Mouse (Mus musculus): ENCODE measurements at regions not wholly inside any gene's neighbourhood (a gene's known extent, or its start where the extent isn't known, plus 50 kb on each side); places are given as distances from the start of the nearest gene placed in this dataset.

- no peak for DNase-seq (ENCODE audit: low spot score in 2 of 2)
Measured at GRCm38 (mm10) chr17:14764796-14765195, 70.8 kb upstream of the Thbs2 start.

DNA sequence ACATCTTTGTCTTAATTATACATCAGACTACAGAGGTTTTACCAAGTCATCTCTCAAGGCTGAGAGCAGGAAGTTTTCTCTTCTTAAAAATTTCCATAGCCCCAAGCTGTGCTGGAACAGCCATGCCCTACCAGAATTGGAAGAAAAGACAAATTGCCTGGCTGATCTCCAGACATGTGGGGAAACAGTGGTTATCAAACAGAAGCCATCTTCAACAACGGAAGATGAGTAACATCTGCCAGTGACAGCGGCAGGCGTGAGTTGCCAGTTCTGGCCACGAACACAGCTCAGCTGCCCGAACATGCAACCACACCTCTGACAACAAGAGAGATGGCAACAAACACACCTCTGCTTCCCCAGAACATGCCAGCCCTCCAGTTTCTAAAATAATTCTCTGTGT, 59.1 kb upstream of the Thbs2 start:
- no peak for DNase-seq (ENCODE audit: low spot score in 2 of 2)

DNA sequence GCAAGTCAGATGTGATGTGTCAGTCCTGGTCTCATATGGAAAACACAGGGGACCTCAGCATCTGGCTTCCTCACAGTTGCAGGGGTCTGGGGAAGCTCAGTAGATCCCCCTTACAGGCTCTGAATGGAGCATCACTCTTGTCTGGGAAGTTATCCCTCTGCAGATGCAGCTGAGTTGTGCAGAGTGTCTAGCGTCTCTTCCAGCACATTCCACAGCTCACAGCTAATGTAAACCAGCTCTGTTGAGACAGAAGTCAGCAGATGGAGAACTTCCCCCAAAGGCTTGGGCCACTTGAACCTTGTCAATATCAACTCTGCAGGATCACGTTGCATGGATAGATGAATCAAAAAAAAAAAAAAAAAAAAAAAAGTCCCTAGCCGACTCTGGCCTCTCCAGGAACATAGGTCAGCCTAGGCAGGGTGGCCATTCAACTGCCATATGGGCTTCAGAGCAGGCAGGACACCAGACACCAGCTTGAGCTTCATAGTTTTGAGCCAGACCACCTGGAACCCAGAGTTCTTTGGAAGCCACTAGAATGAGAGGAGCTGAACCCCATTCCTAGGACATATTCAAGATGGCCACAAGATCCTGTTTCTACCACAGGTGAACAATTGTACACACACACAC, 56.6 kb upstream of the Thbs2 start:
- DNase-seq (ENCODE audit: low spot score in 2 of 2): no peak

- no peak for DNase-seq (ENCODE audit: low spot score in 2 of 2)
Measured at GRCm38 (mm10) chr17:14749281-14749680, 55.2 kb upstream of the Thbs2 start.

GRCm38 (mm10) chr17:14747255-14747869, 53.3 kb upstream of the Thbs2 start:
- DNase-seq (ENCODE audit: low spot score in 2 of 2): peak in 1 of 2 experiments; percentile 2

DNA sequence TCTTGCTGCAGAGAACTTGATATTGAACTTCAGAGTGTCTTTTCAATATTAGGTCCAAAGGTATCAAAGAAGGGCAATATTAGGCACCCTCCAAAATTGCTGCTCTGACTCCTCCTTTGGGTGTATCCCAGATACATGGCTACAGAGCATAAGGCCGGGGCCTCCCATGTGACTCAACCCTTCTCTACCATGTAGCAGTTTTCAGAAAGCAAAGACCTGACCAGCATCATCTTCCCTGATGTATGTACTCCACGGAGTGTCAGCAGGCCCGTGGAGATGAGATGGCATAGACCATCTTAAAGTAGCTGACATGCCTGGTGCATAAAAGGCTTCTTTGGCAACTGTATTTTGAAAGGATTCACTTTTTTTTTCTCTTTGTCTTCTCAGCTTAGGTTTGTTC, 51.5 kb upstream of the Thbs2 start:
- DNase-seq (ENCODE audit: low spot score in 2 of 2): no peak

GRCm38 (mm10) chr17:14744010-14744409, 50.0 kb upstream of the Thbs2 start:
- no peak for DNase-seq (ENCODE audit: low spot score in 2 of 2)

Data from frontal cortex, postnatal 36 days (tissue).